Mouse (Mus musculus) hindbrain, embryonic 15.5 days (tissue): ENCODE results near the gene Mfsd2b. TPM values are rescaled to one million over a fixed set of nuclear protein-coding genes. Genes with fewer than 3 reads are reported as not detected.
"Not testable (repeated sequence)": the region's sequence is repeated elsewhere in the genome, so short reads cannot be mapped to it uniquely, and the experiment has no call there.

ENCODE experiments used
- ATAC-seq: fragments of 200-750 bp; cut with Nextera tagmentation; 2 replicates; pipeline ENCODE4 v1.8.0; 2017; ENCODE audit warnings: low read depth, moderate number of reproducible peaks, moderate TSS enrichment; ENCODE audit not compliant: low FRiP score
- H3K27ac ChIP-seq: fragments of 300-500 bp; sonication (generic); replicated peaks from 2 replicates; pipeline ENCODE4 v1.5.1; 2015; ENCODE audit warnings: mild to moderate bottlenecking, inconsistent platforms
- H3K27me3 ChIP-seq: fragments of 300-500 bp; sonication (generic); 2 replicates; pipeline ENCODE4 v1.6.1; 2015; ENCODE audit warnings: control low read depth, inconsistent platforms
- H3K36me3 ChIP-seq: fragments of 300-500 bp; sonication (generic); 2 replicates; pipeline ENCODE4 v1.6.1; 2015; ENCODE audit warnings: control low read depth, inconsistent platforms
- H3K4me1 ChIP-seq: fragments of 300-500 bp; sonication (generic); replicated peaks from 2 replicates; pipeline ENCODE4 v1.6.1; 2015; ENCODE audit warnings: control low read depth, inconsistent platforms
- H3K4me2 ChIP-seq: fragments of 300-500 bp; sonication (generic); 2 replicates; pipeline ENCODE4 v1.6.1; 2015; ENCODE audit warnings: moderate library complexity, mild to moderate bottlenecking, inconsistent platforms
- H3K4me3 ChIP-seq: fragments of 300-500 bp; sonication (generic); 2 replicates; pipeline ENCODE4 v1.5.1; 2015; ENCODE audit warnings: mild to moderate bottlenecking, inconsistent platforms
- H3K9ac ChIP-seq: fragments of 300-500 bp; sonication (generic); 2 replicates; pipeline ENCODE4 v1.6.1; 2015; ENCODE audit warnings: inconsistent platforms
- H3K9me3 ChIP-seq: fragments of 300-500 bp; sonication (generic); 2 replicates; pipeline ENCODE4 v1.6.1; 2016; ENCODE audit warnings: control low read depth, inconsistent platforms
- WGBS: fragments of 180-500 bp; shearing (Covaris S2); methylation state at CpG from one replicate; pipeline ENCODE4 v1.1.7; 2015; 5-methylcytosine and 5-hydroxymethylcytosine counted together
- polyA plus RNA-seq: library from polyadenylated mRNA; unstranded; fragments of >200 nt; fragmentation: Nextera tagmentation; extraction: Ambion mirVana; gene quantifications from 2 replicates; pipeline ENCODE4 v1.2.1, GENCODE M21; 2015

Gene Mfsd2b
- polyA plus RNA-seq, 1 experiment from 2014 or later: 2.6 TPM

DNA sequence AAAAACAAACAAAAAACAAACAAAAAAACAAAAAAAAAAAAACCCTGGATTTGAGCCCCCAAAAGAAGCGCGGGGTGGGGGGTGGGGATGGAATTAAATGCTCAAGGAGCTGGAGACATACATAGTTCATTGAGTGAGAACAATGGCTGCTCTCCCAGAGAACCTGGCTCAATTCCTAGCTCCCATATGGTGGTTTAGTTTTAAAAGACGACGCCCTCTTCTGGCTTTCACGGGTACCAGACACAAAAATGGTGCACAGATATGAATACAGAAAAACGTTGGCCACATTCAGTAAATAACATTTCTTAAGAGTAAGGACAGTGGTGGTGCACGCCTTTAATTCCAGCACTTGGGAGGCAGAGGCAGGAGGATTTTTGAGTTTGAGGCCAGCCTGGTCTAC is 31.8 kb upstream of the Mfsd2b start:
- no peak for ATAC-seq
- 71% methylated on average over 7 of the region's 7 CpGs for WGBS
- Histone ChIP-seq H3K9me3 (no peaks in the 10 kb centered on the region), H3K9ac (no peak overlapping the region), H3K36me3 (peaks cover 3% of the 10 kb centered on the region; the same call in 1 of the 2 replicates), H3K4me3 (peak overlapping the region; percentile 83; the same call in 1 of the 2 replicates), H3K27me3 (no peaks in the 10 kb centered on the region), H3K4me2 (peak overlapping the region; percentile 59), H3K27ac (no peak overlapping the region), H3K4me1 (peaks cover 12% of the 10 kb centered on the region; the same call in 1 of the 2 replicates)

DNA sequence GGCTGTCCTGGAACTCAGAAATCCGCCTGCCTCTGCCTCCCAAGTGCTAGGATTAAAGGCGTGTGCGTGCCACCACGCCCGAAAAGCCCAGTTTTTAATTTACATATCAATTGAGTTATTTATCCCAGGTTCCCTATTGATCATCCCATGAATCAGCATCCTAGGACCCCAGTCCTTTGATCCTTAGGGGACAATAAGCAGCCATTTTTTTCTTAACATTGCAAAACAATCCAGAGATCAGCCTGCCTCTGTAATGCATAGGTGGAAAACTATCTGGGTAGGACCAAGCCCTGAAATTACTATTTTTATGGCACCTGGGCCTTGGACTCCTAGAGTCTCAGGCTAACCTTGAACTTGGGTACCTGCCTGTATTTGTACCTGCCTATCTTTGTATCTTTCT is 23.9 kb upstream of the Mfsd2b start:
- no peaks in the 10 kb centered on the region for H3K9me3 ChIP-seq
- no peak overlapping the region for H3K9ac ChIP-seq
- WGBS: 88% methylated on average over 5 of the region's 5 CpGs
- H3K27ac ChIP-seq: no peak overlapping the region
- no peak overlapping the region for H3K4me3 ChIP-seq
- no peaks in the 10 kb centered on the region for H3K4me1 ChIP-seq
- no peak for ATAC-seq
- no peaks in the 10 kb centered on the region for H3K27me3 ChIP-seq
- H3K4me2 ChIP-seq: no peak overlapping the region
- H3K36me3 ChIP-seq: peaks cover 14% of the 10 kb centered on the region

DNA sequence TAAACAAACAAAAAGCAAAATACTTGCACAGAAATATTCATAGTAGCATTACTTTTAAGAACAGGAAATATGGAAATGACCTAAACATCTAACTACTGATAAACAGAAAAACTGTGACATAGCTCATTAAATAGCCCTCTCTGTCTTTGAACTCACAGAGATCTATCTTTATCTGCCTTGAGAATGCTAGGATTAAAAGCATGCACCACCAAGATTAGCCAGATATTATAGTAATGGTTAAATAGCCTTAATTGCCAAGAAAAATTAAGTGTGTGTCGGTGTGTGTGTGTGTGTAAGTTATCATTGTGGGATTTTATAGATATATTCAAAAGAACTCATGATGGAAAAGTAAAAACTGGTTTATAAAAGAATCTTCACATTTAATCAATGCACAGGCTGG is 15.7 kb upstream of the Mfsd2b start:
- Histone ChIP-seq H3K36me3 (peaks cover 15% of the 10 kb centered on the region), H3K9me3 (no peaks in the 10 kb centered on the region), H3K27me3 (no peaks in the 10 kb centered on the region), H3K4me3 (no peak overlapping the region), H3K4me1 (no peaks in the 10 kb centered on the region), H3K4me2 (no peak overlapping the region), H3K27ac (no peak overlapping the region), H3K9ac (no peak overlapping the region)
- no peak for ATAC-seq
- WGBS: 97% methylated on average over 1 of the region's 1 CpGs

DNA sequence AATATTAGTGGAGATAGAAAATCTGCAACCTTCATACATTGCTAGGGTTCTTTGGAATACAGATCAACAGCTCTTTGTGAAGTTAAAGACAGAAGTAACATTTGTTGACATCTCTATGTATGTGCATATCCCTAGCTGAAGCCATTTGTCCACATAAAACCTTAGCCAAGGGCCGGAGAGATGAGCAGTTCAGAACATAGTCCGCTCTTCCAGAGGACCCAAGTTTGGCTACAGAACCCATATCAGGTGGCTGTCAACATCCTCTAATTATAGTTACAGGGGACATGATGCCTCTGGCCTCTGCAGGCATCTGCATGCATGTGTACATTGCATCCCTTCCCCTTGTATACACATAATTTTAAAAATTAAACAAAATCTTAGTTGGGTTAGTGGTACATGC is 15.1 kb upstream of the Mfsd2b start:
- Histone ChIP-seq H3K4me3 (no peak overlapping the region), H3K4me1 (no peaks in the 10 kb centered on the region), H3K4me2 (no peak overlapping the region), H3K27ac (no peak overlapping the region), H3K9me3 (no peaks in the 10 kb centered on the region), H3K27me3 (no peaks in the 10 kb centered on the region), H3K9ac (no peak overlapping the region), H3K36me3 (peaks cover 16% of the 10 kb centered on the region)
- ATAC-seq: no peak
- 97% methylated on average over 2 of the region's 2 CpGs for WGBS

DNA sequence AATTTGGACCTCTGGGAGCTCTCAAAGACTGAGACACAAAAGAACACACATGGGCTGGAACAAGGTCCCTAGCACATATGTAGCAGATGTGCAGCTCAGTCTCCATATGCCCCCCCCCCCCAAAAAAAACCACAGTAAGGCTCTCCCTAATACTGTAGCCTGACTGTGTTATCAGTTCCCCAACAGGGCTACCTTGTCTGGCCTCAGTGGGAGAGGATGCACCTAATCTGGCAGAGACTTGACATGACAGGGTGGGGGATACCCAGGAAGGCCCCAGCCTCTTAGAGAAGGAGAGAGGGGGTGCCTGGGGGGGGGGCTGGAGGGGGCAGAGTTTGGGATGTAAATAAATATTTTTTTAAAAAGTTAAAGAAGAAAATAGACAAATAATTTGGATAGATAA is 14.6 kb upstream of the Mfsd2b start:
- ATAC-seq: no peak
- Histone ChIP-seq H3K27me3 (no peaks in the 10 kb centered on the region), H3K27ac (no peak overlapping the region), H3K4me2 (no peak overlapping the region), H3K9me3 (no peaks in the 10 kb centered on the region), H3K36me3 (peaks cover 17% of the 10 kb centered on the region), H3K4me1 (no peaks in the 10 kb centered on the region), H3K9ac (no peak overlapping the region), H3K4me3 (no peak overlapping the region)

DNA sequence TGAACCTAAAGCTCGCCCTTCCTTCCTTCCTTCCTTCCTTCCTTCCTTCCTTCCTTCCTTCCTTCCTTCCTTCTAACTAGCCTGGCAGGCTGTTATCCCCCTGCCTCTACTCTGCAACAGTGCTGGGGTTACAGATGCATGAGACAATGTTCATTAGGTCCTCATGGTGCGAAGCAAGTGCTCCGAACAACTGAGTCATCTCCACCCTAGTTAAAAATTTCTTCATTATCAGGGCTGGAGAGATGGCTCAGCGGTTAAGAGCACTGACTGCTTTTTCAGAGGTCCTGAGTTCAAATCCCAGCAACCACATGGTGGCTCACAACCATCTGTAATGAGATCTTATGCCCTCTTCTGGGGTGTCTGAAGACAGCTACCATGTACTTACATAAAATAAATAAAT is 12.4 kb upstream of the Mfsd2b start:
- ATAC-seq, H3K9ac ChIP-seq, H3K27ac ChIP-seq, H3K4me3 ChIP-seq, H3K4me2 ChIP-seq, H3K27me3 ChIP-seq, H3K4me1 ChIP-seq, H3K9me3 ChIP-seq: not testable (repeated sequence)
- H3K36me3 ChIP-seq: peaks cover 26% of the 10 kb centered on the region
- 97% methylated on average over 4 of the region's 4 CpGs for WGBS

DNA sequence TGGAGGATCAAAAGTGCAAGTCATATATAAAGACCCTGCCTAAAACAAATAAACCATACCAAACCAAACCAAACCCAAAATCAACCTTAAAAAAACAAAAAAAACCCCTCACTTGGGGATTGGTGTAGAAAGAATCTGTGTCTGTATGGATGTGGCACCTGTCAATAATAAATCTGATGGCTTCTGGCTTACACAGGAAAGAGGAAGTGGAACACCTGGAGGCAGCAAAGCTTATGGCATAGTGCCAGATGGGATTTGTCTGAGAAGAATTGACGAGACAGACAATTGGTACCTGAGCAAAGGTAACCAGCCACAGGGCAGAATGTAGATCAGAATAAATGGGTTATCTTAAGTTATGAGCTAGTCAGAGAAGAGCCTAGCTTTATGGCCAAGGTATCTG is 10.9 kb upstream of the Mfsd2b start:
- H3K4me2 ChIP-seq: no peak overlapping the region
- WGBS: 56% methylated on average over 1 of the region's 1 CpGs
- no peak overlapping the region for H3K9ac ChIP-seq
- no peaks in the 10 kb centered on the region for H3K4me1 ChIP-seq
- no peak overlapping the region for H3K27ac ChIP-seq
- no peaks in the 10 kb centered on the region for H3K9me3 ChIP-seq
- H3K36me3 ChIP-seq: peaks cover 25% of the 10 kb centered on the region
- no peak for ATAC-seq
- H3K4me3 ChIP-seq: no peak overlapping the region
- no peaks in the 10 kb centered on the region for H3K27me3 ChIP-seq

DNA sequence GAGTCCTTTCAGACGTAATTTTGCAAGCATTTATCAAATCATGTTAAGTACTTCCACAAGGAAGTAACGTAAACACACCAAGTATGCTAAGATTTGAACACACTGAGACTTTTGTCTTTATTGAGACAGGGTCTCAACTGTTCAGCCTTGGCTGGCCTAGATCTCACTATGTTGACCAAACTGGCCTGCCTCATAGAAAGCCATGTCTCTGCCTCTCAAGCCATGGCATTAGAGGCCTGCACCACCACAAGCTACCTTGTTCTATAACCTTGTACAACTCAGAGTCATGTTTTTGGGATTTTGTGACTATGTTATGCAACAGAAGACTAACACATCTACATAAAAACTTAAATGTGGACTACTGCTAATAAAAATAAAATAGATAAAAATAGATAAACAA is 7.9 kb upstream of the Mfsd2b start:
- ATAC-seq: no peak
- H3K27ac ChIP-seq: no peak overlapping the region
- 91% methylated on average over 2 of the region's 2 CpGs for WGBS
- H3K9me3 ChIP-seq: no peaks in the 10 kb centered on the region
- peaks cover 39% of the 10 kb centered on the region for H3K36me3 ChIP-seq
- H3K4me3 ChIP-seq: no peak overlapping the region
- no peak overlapping the region for H3K9ac ChIP-seq
- H3K4me1 ChIP-seq: no peaks in the 10 kb centered on the region
- H3K27me3 ChIP-seq: no peaks in the 10 kb centered on the region
- no peak overlapping the region for H3K4me2 ChIP-seq

DNA sequence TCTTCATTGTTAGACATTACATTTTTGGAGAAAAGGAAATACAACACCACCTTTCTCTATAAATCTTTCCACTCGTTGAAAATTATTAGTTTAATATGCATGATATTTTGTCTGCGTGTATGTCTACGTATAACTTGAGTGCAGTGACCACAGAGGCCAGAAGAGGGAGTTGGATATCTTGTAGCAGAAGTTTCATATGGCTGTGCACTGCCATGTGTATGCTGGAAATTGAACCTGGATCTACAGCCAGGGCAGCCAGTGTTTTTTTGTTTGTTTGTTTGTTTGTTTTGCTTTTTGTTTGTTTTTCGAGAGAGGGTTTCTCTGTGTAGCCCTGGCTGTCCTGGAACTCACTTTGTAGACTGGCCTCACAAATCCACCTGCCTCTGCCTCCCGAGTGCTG is 4.9 kb upstream of the Mfsd2b start:
- 99% methylated on average over 5 of the region's 5 CpGs for WGBS
- Histone ChIP-seq H3K27ac (no peak overlapping the region), H3K4me2 (no peak overlapping the region), H3K27me3 (no peaks in the 10 kb centered on the region), H3K9me3 (no peaks in the 10 kb centered on the region), H3K4me3 (no peak overlapping the region), H3K4me1 (peaks cover 6% of the 10 kb centered on the region), H3K9ac (no peak overlapping the region), H3K36me3 (peaks cover 31% of the 10 kb centered on the region)
- no peak for ATAC-seq

DNA sequence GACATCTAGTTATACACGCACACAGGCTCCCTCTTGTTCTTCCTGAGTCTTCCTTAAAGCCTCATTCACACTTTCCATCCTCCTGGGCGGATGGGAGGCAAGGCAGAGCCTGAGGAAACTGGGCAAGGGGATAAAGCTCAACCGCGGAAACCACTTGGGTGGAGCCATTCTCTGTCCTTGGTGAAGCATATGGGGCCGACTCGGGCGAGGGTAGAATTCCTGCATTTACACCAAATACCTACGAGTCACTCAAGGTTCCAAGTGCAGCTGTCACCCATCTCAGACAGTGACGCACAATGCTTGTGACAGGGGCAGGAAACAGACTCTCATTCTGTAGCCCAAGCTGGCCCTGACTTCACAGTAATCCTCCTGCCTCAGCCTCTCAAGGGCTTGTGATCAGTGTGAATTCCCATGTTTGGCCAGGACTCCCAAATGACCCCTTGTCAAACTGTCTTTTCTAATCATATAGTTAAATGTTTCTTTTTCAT is 4.2 kb upstream of the Mfsd2b start:
- no peak overlapping the region for H3K4me2 ChIP-seq
- H3K4me3 ChIP-seq: no peak overlapping the region
- no peak for ATAC-seq
- peaks cover 31% of the 10 kb centered on the region for H3K36me3 ChIP-seq
- peaks cover 12% of the 10 kb centered on the region for H3K4me1 ChIP-seq
- no peaks in the 10 kb centered on the region for H3K9me3 ChIP-seq
- no peak overlapping the region for H3K9ac ChIP-seq
- H3K27ac ChIP-seq: no peak overlapping the region
- 81% methylated on average over 9 of the region's 9 CpGs for WGBS
- H3K27me3 ChIP-seq: no peaks in the 10 kb centered on the region

DNA sequence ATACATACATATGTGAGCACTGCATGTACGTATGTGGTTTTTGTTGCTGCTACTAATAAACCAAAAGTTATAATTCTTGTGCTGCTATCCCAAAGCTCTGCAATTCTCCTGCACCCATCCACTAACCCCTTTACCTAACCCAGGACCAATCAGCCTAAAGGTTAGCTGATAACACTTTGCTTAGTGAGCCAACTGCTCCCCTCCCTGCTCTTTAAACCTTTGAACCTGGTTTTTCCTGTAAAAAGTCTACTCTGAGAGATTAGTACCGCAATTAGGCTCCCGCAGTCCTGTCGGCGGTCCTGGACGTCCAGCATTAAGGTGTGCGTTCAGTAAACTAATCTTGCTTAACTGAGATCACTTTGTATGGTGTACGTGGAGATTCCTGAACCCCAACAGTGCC is 1.5 kb upstream of the Mfsd2b start:
- H3K4me2 ChIP-seq: no peak overlapping the region
- ATAC-seq: no peak
- H3K4me3 ChIP-seq: no peak overlapping the region
- H3K9me3 ChIP-seq: no peaks in the 10 kb centered on the region
- H3K27ac ChIP-seq: no peak overlapping the region
- no peaks in the 10 kb centered on the region for H3K27me3 ChIP-seq
- peaks cover 14% of the 10 kb centered on the region for H3K36me3 ChIP-seq
- no peak overlapping the region for H3K9ac ChIP-seq
- peaks cover 12% of the 10 kb centered on the region for H3K4me1 ChIP-seq
- 88% methylated on average over 8 of the region's 8 CpGs for WGBS

DNA sequence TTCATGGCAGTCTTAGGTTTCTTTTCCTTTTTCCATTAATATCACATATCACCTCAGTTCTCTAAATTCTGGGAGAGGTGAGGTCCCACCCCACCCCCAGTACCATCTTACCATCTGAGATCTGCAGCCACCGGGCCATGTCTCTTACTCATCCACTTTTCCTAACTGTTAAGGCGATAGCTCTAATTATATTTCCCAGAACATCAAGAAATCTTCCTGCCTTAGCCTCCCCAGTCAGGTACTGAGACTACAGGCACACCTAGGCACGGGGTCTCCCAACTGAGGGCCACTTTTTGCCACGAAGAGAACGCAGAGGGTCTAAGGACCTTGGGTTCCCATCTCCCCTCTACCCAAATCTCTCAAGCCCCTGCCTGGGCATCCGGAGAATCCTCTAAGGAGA is 628 bp downstream of the Mfsd2b start:
- Histone ChIP-seq H3K36me3 (0 out of 2 replicates have a peak, but pooled peaks cover 2% of the 10 kb centered on the region), H3K4me2 (peak overlapping the region; percentile 93), H3K4me1 (peaks cover 12% of the 10 kb centered on the region), H3K4me3 (peak overlapping the region; percentile 41; the same call in 1 of the 2 replicates), H3K9me3 (no peaks in the 10 kb centered on the region), H3K27me3 (no peaks in the 10 kb centered on the region), H3K27ac (no peak overlapping the region), H3K9ac (no peak overlapping the region)
- WGBS: 81% methylated on average over 6 of the region's 6 CpGs
- ATAC-seq: no peak; the same call in 1 of the 2 replicates

DNA sequence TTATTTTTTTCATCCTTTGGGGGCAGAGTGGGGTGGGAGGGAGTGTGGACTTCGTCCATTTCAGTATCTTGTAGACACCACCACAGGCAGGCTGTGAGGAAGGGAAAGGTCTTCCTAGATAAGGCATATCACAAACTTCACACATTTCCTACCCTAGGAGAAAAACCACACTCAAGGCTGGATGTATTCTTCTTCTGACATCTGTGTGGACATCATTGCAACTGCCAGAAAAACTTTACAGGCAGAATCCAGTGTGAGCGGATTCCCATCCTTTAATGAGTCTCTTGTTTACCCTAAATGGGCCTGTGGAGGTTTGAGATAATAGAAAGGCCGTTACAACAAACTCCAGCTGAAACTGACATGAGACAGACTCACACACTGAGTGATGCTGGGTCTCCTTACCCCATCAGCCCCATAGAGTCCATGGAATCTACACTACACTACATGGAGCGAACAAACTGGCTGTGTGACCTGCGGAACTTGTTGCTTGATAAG is 1.1 kb downstream of the Mfsd2b start:
- 83% methylated on average over 5 of the region's 5 CpGs for WGBS
- Histone ChIP-seq H3K9me3 (no peaks in the 10 kb centered on the region), H3K4me1 (peaks cover 12% of the 10 kb centered on the region), H3K27me3 (no peaks in the 10 kb centered on the region), H3K4me3 (no peak overlapping the region), H3K27ac (no peak overlapping the region), H3K9ac (no peak overlapping the region), H3K4me2 (no peak overlapping the region), H3K36me3 (no peaks in the 10 kb centered on the region)
- no peak for ATAC-seq
